Mouse (Mus musculus) MN1 (cell line): ENCODE results near the gene Olfr1109.

Experiments used
- DNase-seq: peaks from one replicate; pipeline ENCODE4 v3.0.0-alpha.2; 2016; ENCODE audit warnings: low spot score

Gene Olfr1109

GRCm38 (mm10) chr2:87095908-87096307 is at the start of gene Olfr1109:
Olfr1109 (minus strand) TSS chr2:87096008.
- DNase-seq, result no peak

DNA sequence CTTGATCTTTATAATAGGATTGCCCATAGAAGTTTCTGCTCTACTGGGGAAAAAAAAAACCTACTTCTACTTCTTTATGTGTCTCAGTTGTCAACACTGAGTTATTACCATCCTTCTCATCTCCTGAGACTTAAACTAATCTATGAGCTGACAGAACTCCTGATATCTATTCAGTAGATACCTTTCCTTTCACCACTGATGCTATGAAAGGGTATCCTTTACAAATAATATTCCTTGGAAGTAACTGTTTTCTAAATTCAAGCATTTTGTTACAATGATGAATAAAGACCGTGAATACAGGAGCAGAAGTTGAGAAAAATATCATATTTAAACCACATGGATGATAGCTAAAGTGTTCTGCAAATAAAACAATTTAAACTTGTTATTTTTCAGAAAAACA is 44.4 kb upstream of the Olfr1109 start, which contains the start of gene Olfr1110:
TSS of gene Olfr1110 (minus strand) at position 101 of the 400 bp plus-strand sequence.
- no peak for DNase-seq

GRCm38 (mm10) chr2:87114467-87114866 is 18.7 kb upstream of the Olfr1109 start, which contains the start of gene Olfr259:
Olfr259 (minus strand) TSS chr2:87114567.
- DNase-seq, result no peak

DNA sequence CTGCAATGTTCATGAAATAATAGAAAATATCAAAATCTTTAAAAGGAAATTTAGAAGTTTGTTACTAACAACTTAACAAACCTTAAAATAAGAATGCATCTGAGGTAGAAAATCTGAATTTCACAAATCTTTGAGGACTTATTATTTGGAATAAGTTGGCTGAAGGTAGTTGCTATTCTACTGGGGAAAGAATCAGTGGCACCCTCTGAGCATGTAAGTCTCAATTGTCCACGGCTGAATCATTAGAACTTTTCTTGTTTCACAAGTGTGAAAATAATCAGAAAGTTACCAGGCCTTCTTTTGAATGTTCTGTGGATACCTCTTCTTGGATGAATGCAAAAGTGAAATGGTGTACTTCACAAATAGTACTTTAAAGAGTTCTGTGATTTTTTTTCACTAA is 20.1 kb downstream of the Olfr1109 start, which contains the start of gene Olfr1107:
TSS of gene Olfr1107 (minus strand) at position 101 of the 400 bp plus-strand sequence.
- DNase-seq, result no peak

GRCm38 (mm10) chr2:87052173-87052572 is 43.6 kb downstream of the Olfr1109 start, which contains the start of gene Olfr1106:
Olfr1106 (minus strand) TSS chr2:87052273.
- no peak for DNase-seq
